In genomic region chr7:98164999-98165528, GRCm38 (mm10) we compare ENCODE assay signal across 8 mouse cellular contexts. TPM values are rescaled to one million over a fixed set of nuclear protein-coding genes. Genes with fewer than 3 reads are reported as not detected.
A peak's percentile ranks its signal among the peaks of the same experiment; 100 is the strongest.
DNase-seq lines count a peak whose midpoint lies in the region; ATAC-seq and TF ChIP-seq lines count a peak whose summit lies in the region.

No protein-coding gene starts in this region.

- H3K9ac ChIP-seq in kidney, postnatal 0 days (ENCODE audit: low read depth, low read length): peak overlapping the region; percentile 36; the same call in 1 of the 2 replicates

- intact Hi-C loops in left cerebral cortex, postnatal 36 days (cut with DNase I): no loop called here

- 58% methylated on average over 10 of the region's 10 CpGs for WGBS in heart, embryonic 10.5 days
- WGBS in kidney, postnatal 0 days: 33% methylated on average over 10 of the region's 10 CpGs

- TF ChIP-seq CTCF in kidney, postnatal 0 days (IDR thresholded peaks at IDR 0.05; ENCODE audit: low read depth): peak; percentile 20; the same call in 1 of the 2 replicates

- ATAC-seq in kidney, postnatal 0 days (replicated peaks; ENCODE audit: low FRiP score, low read depth): peak; percentile 69

- no peak overlapping the region for H3K4me2 ChIP-seq in kidney, postnatal 0 days (ENCODE audit: low read length)

- H3K36me3 ChIP-seq in heart, embryonic 10.5 days: no peaks in the 10 kb centered on the region
- H3K36me3 ChIP-seq in kidney, postnatal 0 days (ENCODE audit: insufficient read depth, low read length): no peaks in the 10 kb centered on the region

- no peak overlapping the region for H3K4me3 ChIP-seq in heart, embryonic 10.5 days
- no peak overlapping the region for H3K4me3 ChIP-seq in kidney, postnatal 0 days (replicated peaks; ENCODE audit: low read depth, low read length)

- peaks cover 44% of the 10 kb centered on the region for H3K4me1 ChIP-seq in heart, embryonic 10.5 days
- peaks cover 35% of the 10 kb centered on the region for H3K4me1 ChIP-seq in kidney, postnatal 0 days (replicated peaks; ENCODE audit: insufficient read depth, low read length)

- no peaks in the 10 kb centered on the region for H3K27me3 ChIP-seq in heart, embryonic 10.5 days (ENCODE audit: insufficient read depth, poor library complexity, severe bottlenecking)
- no peaks in the 10 kb centered on the region for H3K27me3 ChIP-seq in kidney, postnatal 0 days (ENCODE audit: insufficient read depth, low read length)

- peak; percentile 68 for DNase-seq in urinary bladder, adult 2 months (ENCODE audit: low spot score)
- no peak for DNase-seq in urinary bladder, postnatal 25 days (ENCODE audit: low spot score)
- DNase-seq in heart, embryonic 10.5 days (ENCODE audit: low spot score): peak; percentile 74
- no peak for DNase-seq in kidney, postnatal 0 days (ENCODE audit: low spot score)
- DNase-seq in lung, postnatal 36 days: peak; percentile 61
- DNase-seq in spleen, postnatal 36 days (ENCODE audit: low spot score in 2 of 2): peak; percentile 61 to 63
- no peak for DNase-seq in left cerebral cortex, postnatal 36 days (ENCODE audit: low spot score in 2 of 2)
- no peak for DNase-seq in cerebellum, adult 11 months

- no peaks in the 10 kb centered on the region for H3K9me3 ChIP-seq in heart, embryonic 10.5 days
- H3K9me3 ChIP-seq in kidney, postnatal 0 days (replicated peaks; ENCODE audit: low read length): no peaks in the 10 kb centered on the region

- peak overlapping the region; percentile 83 for H3K27ac ChIP-seq in heart, embryonic 10.5 days
- H3K27ac ChIP-seq in kidney, postnatal 0 days: peak overlapping the region; percentile 75

RNA-seq across cellular contexts. Expression of gene Capn5, which starts 13.0 kb away (rescaled TPM):
- 71.4 and 76.6 TPM in 2 replicates for polyA plus RNA-seq in urinary bladder, adult 2 months (2012; rRNA removed)
- polyA plus RNA-seq in heart, embryonic 10.5 days (2016; fragmentation: Nextera tagmentation; extraction: Ambion mirVana): 9.4 and 11.0 TPM in 2 replicates
- 12.9 and 13.0 TPM in 2 replicates for polyA plus RNA-seq in kidney, postnatal 0 days (2015; fragmentation: Nextera tagmentation; extraction: Ambion mirVana)
- total RNA-seq in left cerebral cortex, postnatal 36 days (2021): 10 to 100 TPM; 35.9 to 37.6 TPM

RNA-seq across cellular contexts. Expression of gene Omp, which starts 19.8 kb away (rescaled TPM):
- polyA plus RNA-seq in urinary bladder, adult 2 months (2012; rRNA removed): 1.7 and 2.2 TPM in 2 replicates
- 0.33 TPM in 2 replicates for polyA plus RNA-seq in heart, embryonic 10.5 days (2016; fragmentation: Nextera tagmentation; extraction: Ambion mirVana)
- 0.38 and 0.50 TPM in 2 replicates for polyA plus RNA-seq in kidney, postnatal 0 days (2015; fragmentation: Nextera tagmentation; extraction: Ambion mirVana)
- total RNA-seq in left cerebral cortex, postnatal 36 days (2021): under 1 TPM; 0.57 to 0.79 TPM

RNA-seq across cellular contexts. Expression of gene B3gnt6, which starts 34.2 kb away (rescaled TPM):
- polyA plus RNA-seq in urinary bladder, adult 2 months (2012; rRNA removed): 0.32 and 0.46 TPM in 2 replicates
- polyA plus RNA-seq in heart, embryonic 10.5 days (2016; fragmentation: Nextera tagmentation; extraction: Ambion mirVana): 0.06 TPM in 1 of 2 replicates, not detected in the other
- 0.13 and 0.20 TPM in 2 replicates for polyA plus RNA-seq in kidney, postnatal 0 days (2015; fragmentation: Nextera tagmentation; extraction: Ambion mirVana)
- under 1 TPM; 0.35 to 0.50 TPM for total RNA-seq in left cerebral cortex, postnatal 36 days (2021)

RNA-seq across cellular contexts. Expression of gene Myo7a, which starts 45.7 kb away (rescaled TPM):
- 29.5 and 35.3 TPM in 2 replicates for polyA plus RNA-seq in urinary bladder, adult 2 months (2012; rRNA removed)
- 16.4 and 17.3 TPM in 2 replicates for polyA plus RNA-seq in heart, embryonic 10.5 days (2016; fragmentation: Nextera tagmentation; extraction: Ambion mirVana)
- polyA plus RNA-seq in kidney, postnatal 0 days (2015; fragmentation: Nextera tagmentation; extraction: Ambion mirVana): 7.6 and 8.7 TPM in 2 replicates
- 10 to 100 TPM; 11.4 to 11.5 TPM for total RNA-seq in left cerebral cortex, postnatal 36 days (2021)

Comparison
In these comparisons a context has a peak if more than half of its experiments do, and no peak if none do; other contexts are left out.
1. DNase-seq: peak in urinary bladder, adult 2 months (single experiment), heart, embryonic 10.5 days (single experiment), lung, postnatal 36 days (single experiment) and spleen, postnatal 36 days (2 of 2); none in urinary bladder, postnatal 25 days (single experiment), kidney, postnatal 0 days (single experiment), left cerebral cortex, postnatal 36 days (0 of 2) and cerebellum, adult 11 months (single experiment).